Mouse (Mus musculus): ENCODE measurements around the gene Bicdl2. TPM values are rescaled to one million over a fixed set of nuclear protein-coding genes. Genes with fewer than 3 reads are reported as not detected.

The Bicdl2 gene
- polyA plus RNA-seq, 1 experiment from 2014 or later, result 1.7 TPM

DNA sequence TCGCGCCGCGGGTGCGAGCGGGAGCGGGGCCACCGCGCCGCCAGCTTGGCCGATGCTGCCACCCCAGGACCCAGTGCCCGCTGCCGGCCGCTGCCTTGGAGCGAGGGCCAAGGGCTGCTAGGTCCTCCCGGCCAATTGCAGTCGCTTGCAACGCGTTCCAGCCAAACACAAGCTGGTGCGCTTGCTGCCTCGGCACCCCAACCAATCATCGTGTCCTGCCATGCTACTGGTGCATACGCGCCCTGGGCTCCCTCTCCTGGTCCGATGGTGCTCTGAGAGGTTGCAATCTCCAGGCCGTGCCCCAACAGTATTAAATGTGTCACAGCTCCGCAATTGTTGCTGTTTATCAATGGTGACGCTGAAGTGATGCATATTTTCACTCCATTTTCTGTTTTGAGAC, 39.8 kb downstream of the Bicdl2 start:
- Histone ChIP-seq H3K4me3 (ENCODE audit: low read length) (peak overlapping the region; percentile 61), H3K27ac (ENCODE audit: low read length) (no peak overlapping the region), H3K4me1 (ENCODE audit: insufficient read depth, low read length) (peaks cover 27% of the 10 kb centered on the region), H3K27me3 (ENCODE audit: insufficient read depth, low read length) (peaks cover 12% of the 10 kb centered on the region; the same call in 1 of the 2 replicates), H3K4me2 (replicated peaks; ENCODE audit: low read depth, low read length) (peak overlapping the region; percentile 99), H3K9ac (replicated peaks; ENCODE audit: low read length) (peak overlapping the region; percentile 76), H3K36me3 (ENCODE audit: insufficient read depth, low read length) (no peaks in the 10 kb centered on the region), H3K9me3 (ENCODE audit: low read length) (no peaks in the 10 kb centered on the region)
- peak; percentile 91 for ATAC-seq (ENCODE audit: low FRiP score, low TSS enrichment)
- 0% methylated on average over 28 of the region's 28 CpGs for WGBS

- Histone ChIP-seq H3K27ac (ENCODE audit: low read length) (no peak overlapping the region), H3K27me3 (ENCODE audit: insufficient read depth, low read length) (peaks cover 12% of the 10 kb centered on the region; the same call in 1 of the 2 replicates), H3K4me3 (ENCODE audit: low read length) (no peak overlapping the region), H3K4me1 (ENCODE audit: insufficient read depth, low read length) (peaks cover 12% of the 10 kb centered on the region), H3K9me3 (ENCODE audit: low read length) (no peaks in the 10 kb centered on the region), H3K36me3 (ENCODE audit: insufficient read depth, low read length) (no peaks in the 10 kb centered on the region), H3K9ac (replicated peaks; ENCODE audit: low read length) (no peak overlapping the region), H3K4me2 (replicated peaks; ENCODE audit: low read depth, low read length) (no peak overlapping the region)
- WGBS, result 83% methylated on average over 9 of the region's 9 CpGs
- no peak for ATAC-seq (ENCODE audit: low FRiP score, low TSS enrichment)
Measured at GRCm38 (mm10) chr17:23703301-23703700, 43.0 kb downstream of the Bicdl2 start.

GRCm38 (mm10) chr17:23704741-23705140, 44.4 kb downstream of the Bicdl2 start:
- H3K4me3 ChIP-seq (ENCODE audit: low read length), result no peak overlapping the region
- 39% methylated on average over 7 of the region's 7 CpGs for WGBS

DNA sequence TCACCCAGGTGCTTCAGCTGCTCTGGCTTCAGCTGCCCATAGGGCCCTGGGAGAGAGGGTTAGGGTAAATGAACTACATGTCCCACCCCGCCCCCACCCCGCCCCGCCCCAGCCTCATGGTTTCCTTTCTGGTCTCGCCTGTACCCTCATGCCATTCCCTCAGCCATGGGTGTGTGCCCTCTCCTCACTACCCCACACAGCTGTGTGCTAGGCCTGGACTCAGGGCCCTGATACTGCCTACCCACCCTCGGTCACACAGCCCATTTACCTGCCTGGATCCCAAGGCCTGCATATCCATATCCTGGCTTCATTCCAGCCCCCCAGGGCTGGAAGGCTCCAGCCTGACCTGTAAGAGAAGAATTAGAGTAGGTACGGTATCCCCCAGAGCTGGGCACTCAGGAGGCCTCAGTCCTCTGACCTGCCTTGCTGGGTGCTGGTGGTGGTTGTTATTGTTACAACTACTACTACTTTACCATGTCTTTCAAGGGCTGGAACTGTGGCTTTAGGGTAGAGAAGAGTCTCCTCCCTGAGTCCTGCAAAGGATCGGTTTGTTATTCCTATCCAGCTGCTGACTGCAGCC, 45.3 kb downstream of the Bicdl2 start:
- 74% methylated on average over 7 of the region's 7 CpGs for WGBS
- H3K4me3 ChIP-seq (ENCODE audit: low read length), result no peak overlapping the region
- H3K4me2 ChIP-seq (replicated peaks; ENCODE audit: low read depth, low read length), result no peak overlapping the region
- H3K9me3 ChIP-seq (ENCODE audit: low read length), result no peaks in the 10 kb centered on the region
- no peak overlapping the region for H3K9ac ChIP-seq (replicated peaks; ENCODE audit: low read length)
- no peak overlapping the region for H3K27ac ChIP-seq (ENCODE audit: low read length)
- no peaks in the 10 kb centered on the region for H3K36me3 ChIP-seq (ENCODE audit: insufficient read depth, low read length)
- peak; percentile 64 for ATAC-seq (ENCODE audit: low FRiP score, low TSS enrichment)
- H3K4me1 ChIP-seq (ENCODE audit: insufficient read depth, low read length), result no peaks in the 10 kb centered on the region
- H3K27me3 ChIP-seq (ENCODE audit: insufficient read depth, low read length), result peaks cover 6% of the 10 kb centered on the region; the same call in 1 of the 2 replicates

More at GRCm38 (mm10) chr17:23704741-23705140, 44.4 kb downstream of the Bicdl2 start:
- Histone ChIP-seq H3K4me1 (ENCODE audit: insufficient read depth, low read length) (no peaks in the 10 kb centered on the region), H3K27me3 (ENCODE audit: insufficient read depth, low read length) (peaks cover 10% of the 10 kb centered on the region; the same call in 1 of the 2 replicates), H3K9ac (replicated peaks; ENCODE audit: low read length) (no peak overlapping the region), H3K36me3 (ENCODE audit: insufficient read depth, low read length) (no peaks in the 10 kb centered on the region), H3K4me2 (replicated peaks; ENCODE audit: low read depth, low read length) (no peak overlapping the region), H3K27ac (ENCODE audit: low read length) (no peak overlapping the region), H3K9me3 (ENCODE audit: low read length) (no peaks in the 10 kb centered on the region)
- ATAC-seq (ENCODE audit: low FRiP score, low TSS enrichment), result no peak

DNA sequence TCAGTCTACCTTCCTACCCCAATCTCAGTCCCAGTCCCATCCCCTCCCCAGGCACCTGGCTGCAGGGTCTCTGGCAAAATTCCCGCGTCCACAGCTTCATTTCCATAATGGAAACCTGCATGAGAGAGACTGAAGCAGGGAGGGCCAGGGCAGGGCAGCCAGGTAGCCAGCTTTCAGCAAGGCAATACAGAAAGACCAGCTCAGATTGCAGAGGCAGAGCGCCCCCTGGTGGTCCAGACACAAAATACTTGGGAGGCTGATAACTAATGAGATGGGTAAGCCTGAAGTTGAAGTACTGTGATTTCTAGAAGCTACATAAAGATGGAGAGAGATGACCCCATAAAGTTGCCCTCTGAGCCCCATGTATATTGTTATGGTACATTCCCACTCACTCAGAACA, 45.9 kb downstream of the Bicdl2 start:
- peaks cover under 1% of the 10 kb centered on the region; the same call in 1 of the 2 replicates for H3K27me3 ChIP-seq (ENCODE audit: insufficient read depth, low read length)

GRCm38 (mm10) chr17:23717003-23717402, 56.7 kb downstream of the Bicdl2 start:
- Histone ChIP-seq H3K27ac (ENCODE audit: low read length) (no peak overlapping the region), H3K9ac (replicated peaks; ENCODE audit: low read length) (no peak overlapping the region), H3K36me3 (ENCODE audit: insufficient read depth, low read length) (no peaks in the 10 kb centered on the region), H3K4me3 (ENCODE audit: low read length) (no peak overlapping the region), H3K4me1 (ENCODE audit: insufficient read depth, low read length) (no peaks in the 10 kb centered on the region), H3K9me3 (ENCODE audit: low read length) (no peaks in the 10 kb centered on the region), H3K4me2 (replicated peaks; ENCODE audit: low read depth, low read length) (no peak overlapping the region), H3K27me3 (ENCODE audit: insufficient read depth, low read length) (no peaks in the 10 kb centered on the region)
- ATAC-seq (ENCODE audit: low FRiP score, low TSS enrichment), result no peak; the same call in 1 of the 2 replicates
- 61% methylated on average over 2 of the region's 2 CpGs for WGBS

More for the DNA sequence above, 45.9 kb downstream of the Bicdl2 start:
- Histone ChIP-seq H3K36me3 (ENCODE audit: insufficient read depth, low read length) (no peaks in the 10 kb centered on the region), H3K9me3 (ENCODE audit: low read length) (no peaks in the 10 kb centered on the region), H3K27ac (ENCODE audit: low read length) (no peak overlapping the region), H3K4me2 (replicated peaks; ENCODE audit: low read depth, low read length) (no peak overlapping the region), H3K4me3 (ENCODE audit: low read length) (no peak overlapping the region), H3K9ac (replicated peaks; ENCODE audit: low read length) (no peak overlapping the region), H3K4me1 (ENCODE audit: insufficient read depth, low read length) (no peaks in the 10 kb centered on the region)
- WGBS, result 3% methylated on average over 3 of the region's 3 CpGs
- peak; percentile 25 for ATAC-seq (ENCODE audit: low FRiP score, low TSS enrichment)

Other genes with a start within 250 kb of the Bicdl2 start
- gene Vmn2r117, start 180.8 kb upstream of the Bicdl2 start, polyA plus RNA-seq (2015; fragmentation: Nextera tagmentation; extraction: Ambion mirVana), result not detected in 2 replicates
- gene Zfp213, start 96.3 kb upstream of the Bicdl2 start, polyA plus RNA-seq (2015; fragmentation: Nextera tagmentation; extraction: Ambion mirVana), result 24.1 and 26.5 TPM in 2 replicates
- gene Zfp13, start 61.0 kb upstream of the Bicdl2 start, polyA plus RNA-seq (2015; fragmentation: Nextera tagmentation; extraction: Ambion mirVana), result 19.1 and 19.3 TPM in 2 replicates
- gene Zscan10, start 59.6 kb upstream of the Bicdl2 start, polyA plus RNA-seq (2015; fragmentation: Nextera tagmentation; extraction: Ambion mirVana), result 0.26 TPM in 1 of 2 replicates, not detected in the other
- gene Mmp25, start 15.2 kb upstream of the Bicdl2 start, polyA plus RNA-seq (2015; fragmentation: Nextera tagmentation; extraction: Ambion mirVana), result 1.1 and 1.2 TPM in 2 replicates
- gene Hcfc1r1, start 13.1 kb downstream of the Bicdl2 start, polyA plus RNA-seq (2015; fragmentation: Nextera tagmentation; extraction: Ambion mirVana), result 73.4 and 83.7 TPM in 2 replicates
- gene Thoc6, start 13.4 kb downstream of the Bicdl2 start, polyA plus RNA-seq (2015; fragmentation: Nextera tagmentation; extraction: Ambion mirVana), result 59.8 and 65.5 TPM in 2 replicates
- 28.9 and 31.2 TPM in 2 replicates for gene Tnfrsf12a, start 17.0 kb downstream of the Bicdl2 start, polyA plus RNA-seq (2015; fragmentation: Nextera tagmentation; extraction: Ambion mirVana)
- gene Cldn6, start 18.7 kb downstream of the Bicdl2 start, polyA plus RNA-seq (2015; fragmentation: Nextera tagmentation; extraction: Ambion mirVana), result 242 and 253 TPM in 2 replicates
- 60.0 and 63.5 TPM in 2 replicates for gene Cldn9, start 23.5 kb downstream of the Bicdl2 start, polyA plus RNA-seq (2015; fragmentation: Nextera tagmentation; extraction: Ambion mirVana)
- 0.15 and 0.61 TPM in 2 replicates for gene 1520401A03Rik, start 62.3 kb downstream of the Bicdl2 start, polyA plus RNA-seq (2015; fragmentation: Nextera tagmentation; extraction: Ambion mirVana)
- gene Pkmyt1, start 65.8 kb downstream of the Bicdl2 start, polyA plus RNA-seq (2015; fragmentation: Nextera tagmentation; extraction: Ambion mirVana), result 53.0 and 56.2 TPM in 2 replicates
- gene Paqr4, start 80.4 kb downstream of the Bicdl2 start, polyA plus RNA-seq (2015; fragmentation: Nextera tagmentation; extraction: Ambion mirVana), result 22.9 and 25.4 TPM in 2 replicates
- gene Kremen2, start 85.3 kb downstream of the Bicdl2 start, polyA plus RNA-seq (2015; fragmentation: Nextera tagmentation; extraction: Ambion mirVana), result 0.81 and 1.3 TPM in 2 replicates
- gene Flywch1, start 111.1 kb downstream of the Bicdl2 start, polyA plus RNA-seq (2015; fragmentation: Nextera tagmentation; extraction: Ambion mirVana), result 101 and 104 TPM in 2 replicates
- 31.7 and 35.0 TPM in 2 replicates for gene Flywch2, start 125.6 kb downstream of the Bicdl2 start, polyA plus RNA-seq (2015; fragmentation: Nextera tagmentation; extraction: Ambion mirVana)
- 411 and 514 TPM in 2 replicates for gene Srrm2, start 130.0 kb downstream of the Bicdl2 start, polyA plus RNA-seq (2015; fragmentation: Nextera tagmentation; extraction: Ambion mirVana)
- 954 and 966 TPM in 2 replicates for gene Elob, start 168.6 kb downstream of the Bicdl2 start, polyA plus RNA-seq (2015; fragmentation: Nextera tagmentation; extraction: Ambion mirVana)
- gene Prss33, start 175.6 kb downstream of the Bicdl2 start, polyA plus RNA-seq (2015; fragmentation: Nextera tagmentation; extraction: Ambion mirVana), result not detected in 2 replicates
- not detected in 2 replicates for gene Prss32, start 183.3 kb downstream of the Bicdl2 start, polyA plus RNA-seq (2015; fragmentation: Nextera tagmentation; extraction: Ambion mirVana)
- gene Prss41, start 183.7 kb downstream of the Bicdl2 start, polyA plus RNA-seq (2015; fragmentation: Nextera tagmentation; extraction: Ambion mirVana), result 3.5 and 4.1 TPM in 2 replicates
- gene Prss21, start 207.6 kb downstream of the Bicdl2 start, polyA plus RNA-seq (2015; fragmentation: Nextera tagmentation; extraction: Ambion mirVana), result not detected in 2 replicates
- not detected in 2 replicates for gene Dcpp1, start 220.4 kb downstream of the Bicdl2 start, polyA plus RNA-seq (2015; fragmentation: Nextera tagmentation; extraction: Ambion mirVana)
- gene Dcpp2, start 220.4 kb downstream of the Bicdl2 start, polyA plus RNA-seq (2015; fragmentation: Nextera tagmentation; extraction: Ambion mirVana), result not detected in 2 replicates